Mouse (Mus musculus) heart, embryonic 14.5 days (tissue): ENCODE measurements around the gene Atg10. TPM values are rescaled to one million over a fixed set of nuclear protein-coding genes. Genes with fewer than 3 reads are reported as not detected.

Experiments
- ATAC-seq: fragments of 200-750 bp; cut with Nextera tagmentation; 2 replicates; pipeline ENCODE4 v1.8.0; 2017; ENCODE audit warnings: low read depth, moderate TSS enrichment; ENCODE audit not compliant: insufficient number of reproducible peaks, insufficient read depth, low FRiP score
- H3K27ac ChIP-seq, 2 experiments: fragments of 200-500 bp in 1 of 2; fragments of 300-500 bp in 1 of 2; sonication (generic) in 1 of 2; replicated peaks in 1 of 2; 2 replicates each; pipeline ENCODE4 v1.5.1; 2012 to 2014; ENCODE audit warnings: low read depth in 2 of 2, low read length in 2 of 2, control low read depth in 1 of 2, mild to moderate bottlenecking in 1 of 2, mixed read lengths in 1 of 2; ENCODE audit not compliant: control insufficient read depth in 1 of 2, insufficient read depth in 1 of 2
- H3K27me3 ChIP-seq: fragments of 300-500 bp; sonication (generic); 2 replicates; pipeline ENCODE4 v1.6.1; 2014; ENCODE audit warnings: mild to moderate bottlenecking, low read length, control low read depth; ENCODE audit not compliant: control insufficient read depth, insufficient read depth
- H3K36me3 ChIP-seq: fragments of 300-500 bp; sonication (generic); 2 replicates; pipeline ENCODE4 v1.6.1; 2014; ENCODE audit warnings: mild to moderate bottlenecking, control low read depth, low read length, mixed read lengths; ENCODE audit not compliant: control insufficient read depth, insufficient read depth
- H3K4me1 ChIP-seq, 2 experiments: fragments of 200-500 bp in 1 of 2; fragments of 300-500 bp in 1 of 2; sonication (generic) in 1 of 2; 2 replicates each; pipeline ENCODE4 v1.6.1; 2012 to 2014; ENCODE audit warnings: low read length in 2 of 2, control low read depth in 1 of 2, mixed read lengths in 1 of 2; ENCODE audit not compliant: control insufficient read depth in 2 of 2, insufficient read depth in 2 of 2
- H3K4me2 ChIP-seq: fragments of 300-500 bp; sonication (generic); 2 replicates; pipeline ENCODE4 v1.6.1; 2014; ENCODE audit warnings: mild to moderate bottlenecking, low read length
- H3K4me3 ChIP-seq, 2 experiments: fragments of 200-500 bp in 1 of 2; fragments of 300-500 bp in 1 of 2; sonication (generic) in 1 of 2; 2 replicates each; pipeline ENCODE4 v1.5.1; 2012 to 2014; ENCODE audit warnings: low read length in 2 of 2, mild to moderate bottlenecking in 2 of 2, control low read depth in 1 of 2, low read depth in 1 of 2, moderate library complexity in 1 of 2; ENCODE audit not compliant: control insufficient read depth in 1 of 2, insufficient read depth in 1 of 2
- H3K9ac ChIP-seq: fragments of 300-500 bp; sonication (generic); 2 replicates; pipeline ENCODE4 v1.6.1; 2014; ENCODE audit warnings: mild to moderate bottlenecking, low read length
- H3K9me3 ChIP-seq: fragments of 300-500 bp; sonication (generic); 2 replicates; pipeline ENCODE4 v1.6.1; 2016; ENCODE audit warnings: low read length, control low read depth; ENCODE audit not compliant: control insufficient read depth
- WGBS: fragments of 180-500 bp; shearing (Covaris S2); extraction: QIAGEN DNeasy Blood & Tissue Kit; methylation state at CpG from one replicate; pipeline ENCODE4 v1.1.7; 2014; 5-methylcytosine and 5-hydroxymethylcytosine counted together
- polyA plus RNA-seq: library from polyadenylated mRNA; unstranded; fragments of >200 nt; fragmentation: Nextera tagmentation; extraction: Ambion mirVana; gene quantifications from 2 replicates; pipeline ENCODE4 v1.2.1, GENCODE M21; 2014

The Atg10 gene
- polyA plus RNA-seq, 1 experiment from 2014 or later, result 36.4 TPM

DNA sequence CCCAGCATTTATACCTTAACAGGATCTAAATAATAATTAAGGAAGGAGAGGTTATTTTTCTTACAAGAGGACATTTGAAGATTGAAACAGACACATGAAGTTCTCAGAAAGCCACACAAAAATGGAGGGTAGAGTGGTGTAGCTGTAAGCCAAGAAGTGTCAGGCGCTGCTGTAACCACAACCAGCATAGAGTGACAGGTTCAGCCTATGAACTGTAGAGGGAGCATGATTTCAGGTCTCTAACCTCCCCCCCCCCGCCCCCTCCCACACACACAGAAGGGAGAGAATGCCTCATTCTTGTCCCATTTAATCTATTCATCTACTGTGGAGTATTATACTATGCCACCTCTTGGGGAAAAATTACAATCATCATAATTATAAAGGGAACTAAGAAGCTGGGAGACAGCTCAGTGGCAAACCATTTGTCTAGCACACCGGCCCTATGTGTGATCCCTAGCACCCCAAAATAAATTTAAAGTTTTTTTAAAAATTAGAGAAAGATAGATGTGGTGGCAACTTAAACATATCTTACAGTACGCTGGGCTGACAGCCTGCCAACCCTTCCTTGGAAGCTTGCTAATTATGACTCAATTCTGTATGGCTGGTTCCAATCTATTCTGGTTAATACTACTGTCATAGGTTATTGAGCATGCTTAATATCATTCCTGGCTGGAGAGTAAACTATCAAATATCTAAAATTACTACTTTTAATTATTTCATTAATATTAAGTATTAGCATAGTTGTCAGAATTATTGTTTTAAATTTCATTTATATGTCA lies 68.2 kb downstream of the Atg10 start:
- no peak overlapping the region for H3K4me3 ChIP-seq
- H3K36me3 ChIP-seq, result no peaks in the 10 kb centered on the region
- no peaks in the 10 kb centered on the region for H3K4me1 ChIP-seq
- no peaks in the 10 kb centered on the region for H3K9me3 ChIP-seq
- H3K9ac ChIP-seq, result no peak overlapping the region
- 76% methylated on average over 4 of the region's 4 CpGs for WGBS
- H3K4me2 ChIP-seq, result no peak overlapping the region
- ATAC-seq, result no peak
- H3K27me3 ChIP-seq, result no peaks in the 10 kb centered on the region
- H3K27ac ChIP-seq, result no peak overlapping the region

DNA sequence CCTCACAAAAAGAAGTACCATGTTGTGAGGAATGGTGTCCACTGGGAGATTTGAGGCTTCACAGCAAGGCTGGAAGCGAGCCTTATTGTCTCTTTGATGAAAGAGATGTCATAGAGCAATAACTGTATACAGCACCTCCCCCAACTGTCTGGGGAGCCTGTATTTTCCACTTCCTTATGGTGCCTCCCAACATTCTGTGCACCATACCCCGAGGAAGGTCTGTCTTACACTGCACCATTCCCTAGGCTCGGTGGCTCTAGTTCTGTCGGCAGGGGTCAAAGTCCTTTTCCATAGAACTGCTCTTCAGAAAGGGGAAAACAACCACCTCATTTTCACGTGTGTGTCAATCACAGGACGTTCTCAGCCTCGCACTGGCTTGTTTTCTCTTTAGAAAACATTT lies 69.1 kb downstream of the Atg10 start:
- H3K4me1 ChIP-seq, result no peaks in the 10 kb centered on the region
- no peak overlapping the region for H3K9ac ChIP-seq
- ATAC-seq, result no peak
- H3K27ac ChIP-seq, result no peak overlapping the region
- no peaks in the 10 kb centered on the region for H3K27me3 ChIP-seq
- no peaks in the 10 kb centered on the region for H3K36me3 ChIP-seq
- no peak overlapping the region for H3K4me3 ChIP-seq
- WGBS, result 80% methylated on average over 7 of the region's 7 CpGs
- H3K9me3 ChIP-seq, result no peaks in the 10 kb centered on the region
- no peak overlapping the region for H3K4me2 ChIP-seq

DNA sequence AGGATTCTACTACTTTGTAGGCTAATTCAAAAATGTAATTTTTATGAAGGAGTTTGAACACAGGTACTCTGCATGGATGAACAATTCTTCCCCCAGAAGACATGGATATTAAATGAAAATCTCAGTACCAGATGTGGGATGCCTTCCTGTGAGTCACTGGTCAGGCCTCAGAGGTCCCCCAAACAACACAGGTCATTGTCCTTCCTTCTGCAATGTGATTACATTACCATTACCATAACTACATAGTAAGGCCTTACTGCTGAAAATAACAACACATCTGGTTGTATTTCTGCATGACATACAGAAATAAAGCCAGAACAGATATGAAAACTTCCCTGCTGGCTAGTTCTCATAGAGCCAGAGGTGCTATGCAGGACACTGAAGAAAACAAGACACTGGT lies 87.4 kb downstream of the Atg10 start:
- Histone ChIP-seq H3K27me3 (no peaks in the 10 kb centered on the region), H3K36me3 (no peaks in the 10 kb centered on the region), H3K9me3 (no peaks in the 10 kb centered on the region), H3K4me1 (peaks cover 3 to 5% of the 10 kb centered on the region in 2 experiments; a peak in 3 of 4 replicates), H3K4me3 (no peak overlapping the region), H3K9ac (no peak overlapping the region), H3K27ac (no peak overlapping the region), H3K4me2 (no peak overlapping the region)
- ATAC-seq, result no peak

DNA sequence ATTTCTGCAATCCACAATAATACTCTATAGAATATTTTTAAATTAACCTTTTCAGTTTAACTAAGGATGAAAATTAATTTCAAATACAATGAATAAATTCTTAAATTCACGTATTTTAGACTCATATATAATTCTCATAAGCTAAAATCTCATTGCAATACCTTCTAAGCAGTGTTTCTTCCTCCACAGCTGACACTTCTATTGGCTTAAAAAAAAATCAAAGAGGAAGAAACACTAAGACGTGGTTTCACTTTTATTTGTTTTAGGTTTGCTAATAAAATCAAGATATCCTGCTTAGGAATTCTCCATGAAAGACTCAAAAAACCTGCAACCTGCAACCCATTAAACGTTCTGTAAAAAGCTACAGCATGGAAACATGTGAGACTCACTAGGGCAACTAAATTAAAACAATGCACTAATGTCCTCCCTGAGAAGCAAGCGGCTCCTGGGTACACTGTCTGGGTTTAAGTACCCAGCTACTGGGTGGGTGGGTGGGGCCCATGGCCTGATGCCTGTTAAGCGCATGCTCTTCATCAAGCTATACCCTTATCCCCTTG lies 90.4 kb downstream of the Atg10 start:
- peaks cover 3 to 12% of the 10 kb centered on the region in 2 experiments; a peak in 3 of 4 replicates for H3K4me1 ChIP-seq
- WGBS, result 75% methylated on average over 5 of the region's 5 CpGs
- H3K27ac ChIP-seq, result no peak overlapping the region
- H3K27me3 ChIP-seq, result no peaks in the 10 kb centered on the region
- ATAC-seq, result no peak
- no peak overlapping the region for H3K9ac ChIP-seq
- H3K36me3 ChIP-seq, result no peaks in the 10 kb centered on the region
- no peaks in the 10 kb centered on the region for H3K9me3 ChIP-seq
- no peak overlapping the region for H3K4me2 ChIP-seq
- no peak overlapping the region for H3K4me3 ChIP-seq

DNA sequence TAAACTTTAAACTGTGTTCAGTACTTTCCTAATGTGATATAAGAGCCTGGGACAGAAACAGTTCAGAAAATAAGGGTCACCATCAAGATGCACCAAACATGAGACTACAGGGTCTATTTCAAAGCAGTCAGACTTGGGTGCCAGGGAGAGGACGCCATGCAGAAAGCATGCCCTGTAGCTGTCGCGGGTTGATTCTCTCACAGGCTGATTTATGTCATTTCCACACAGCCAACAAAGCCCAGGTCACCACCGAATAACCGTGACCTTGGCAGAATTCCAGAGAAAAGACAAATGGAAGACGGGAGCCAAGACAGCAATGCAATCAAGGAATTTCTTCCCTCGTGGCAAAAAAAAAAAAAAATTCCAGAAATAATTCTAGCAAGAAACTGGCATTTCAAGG lies 94.7 kb downstream of the Atg10 start:
- whole genome bisulfite sequencing, result 36% methylated on average over 7 of the region's 7 CpGs
- Histone ChIP-seq H3K4me3 (no peak overlapping the region), H3K27me3 (no peaks in the 10 kb centered on the region), H3K9ac (no peak overlapping the region), H3K36me3 (no peaks in the 10 kb centered on the region), H3K9me3 (no peaks in the 10 kb centered on the region), H3K4me2 (no peak overlapping the region), H3K4me1 (peaks cover 3 to 12% of the 10 kb centered on the region in 2 experiments; a peak in 3 of 4 replicates), H3K27ac (no peak overlapping the region)
- no peak for ATAC-seq

DNA sequence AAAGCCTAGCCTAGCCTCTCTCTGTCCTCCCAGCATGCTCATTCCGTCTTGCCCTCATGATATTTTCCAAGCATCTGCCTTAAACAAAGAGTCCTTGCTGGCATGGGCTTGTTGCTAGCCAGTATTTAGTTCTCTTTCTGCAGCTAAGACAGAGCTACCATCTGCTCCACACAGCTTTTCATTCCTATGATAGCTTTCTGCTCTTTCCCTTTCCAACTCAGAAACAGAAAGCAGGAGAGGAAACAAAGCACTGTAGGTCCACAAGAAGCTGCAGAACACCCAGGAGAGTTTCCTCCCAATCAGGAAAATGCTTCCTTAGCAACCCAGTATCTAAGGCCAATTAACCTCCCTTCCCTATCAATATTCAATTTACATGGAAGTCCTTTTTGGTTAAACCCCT lies 95.2 kb downstream of the Atg10 start:
- Histone ChIP-seq H3K4me1 (peaks cover 3 to 12% of the 10 kb centered on the region in 2 experiments; a peak in 3 of 4 replicates), H3K27me3 (no peaks in the 10 kb centered on the region), H3K36me3 (no peaks in the 10 kb centered on the region), H3K4me3 (no peak overlapping the region), H3K9me3 (no peaks in the 10 kb centered on the region), H3K4me2 (no peak overlapping the region), H3K9ac (no peak overlapping the region), H3K27ac (no peak overlapping the region)
- WGBS, result 69% methylated on average over 1 of the region's 1 CpGs
- ATAC-seq, result no peak

DNA sequence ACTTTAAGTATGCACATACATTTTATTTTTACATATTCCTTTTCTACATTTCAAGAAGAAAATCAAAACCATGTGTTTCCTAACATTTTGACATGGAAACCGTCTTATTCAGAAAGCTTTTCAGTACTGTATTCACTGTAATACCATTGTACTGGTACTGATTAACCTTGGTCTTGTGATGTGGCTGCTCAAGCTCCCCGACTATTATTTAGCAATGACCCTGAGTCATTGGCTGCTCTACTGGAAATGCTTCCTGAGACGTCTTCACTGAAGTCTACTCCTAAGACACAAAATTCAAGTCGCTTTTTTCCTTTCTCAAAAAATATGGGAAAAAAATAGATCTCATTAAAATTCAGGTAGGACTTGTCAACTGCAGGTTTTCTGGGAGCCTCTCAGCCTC lies 105.6 kb downstream of the Atg10 start:
- Histone ChIP-seq H3K27me3 (no peaks in the 10 kb centered on the region), H3K36me3 (no peaks in the 10 kb centered on the region), H3K4me3 (no peak overlapping the region), H3K9me3 (peaks cover 6% of the 10 kb centered on the region; the same call in 1 of the 2 replicates), H3K4me1 (no peaks in the 10 kb centered on the region), H3K27ac (no peak overlapping the region), H3K4me2 (no peak overlapping the region), H3K9ac (no peak overlapping the region)
- 84% methylated on average over 4 of the region's 4 CpGs for WGBS
- no peak for ATAC-seq
